Mouse (Mus musculus) urinary bladder, postnatal 14 days (tissue): Measurements from ENCODE around the gene Afmid.
"Not testable (repeated sequence)": the region's sequence is repeated elsewhere in the genome, so short reads cannot be mapped to it uniquely, and the experiment has no call there.

Experiments used
- DNase-seq: peaks from one replicate; pipeline ENCODE4 v3.0.0; 2021; ENCODE audit warnings: low spot score

Afmid gene

GRCm38 (mm10) chr11:117824060-117824969, 1.4 kb upstream of the Afmid start:
- peak; percentile 83 for DNase-seq

- DNase-seq: no peak
Measured at GRCm38 (mm10) chr11:117826164-117826563, 440 bp downstream of the Afmid start.

GRCm38 (mm10) chr11:117826916-117827315, 1.2 kb downstream of the Afmid start:
- no peak for DNase-seq

GRCm38 (mm10) chr11:117827386-117827785, 1.7 kb downstream of the Afmid start:
- no peak for DNase-seq

GRCm38 (mm10) chr11:117828149-117828887, 2.6 kb downstream of the Afmid start:
- DNase-seq: no peak

- DNase-seq: no peak
Measured at GRCm38 (mm10) chr11:117828888-117829604, 3.3 kb downstream of the Afmid start.

GRCm38 (mm10) chr11:117829671-117830215, 4.0 kb downstream of the Afmid start:
- DNase-seq: no peak

- DNase-seq: no peak
Measured at GRCm38 (mm10) chr11:117830401-117830800, 4.7 kb downstream of the Afmid start.

GRCm38 (mm10) chr11:117832086-117832969, 6.6 kb downstream of the Afmid start:
- DNase-seq: peak; percentile 78

GRCm38 (mm10) chr11:117833509-117833908, 7.8 kb downstream of the Afmid start:
- not testable (repeated sequence) for DNase-seq

GRCm38 (mm10) chr11:117834086-117834485, 8.4 kb downstream of the Afmid start:
- DNase-seq: no peak

- no peak for DNase-seq
Measured at GRCm38 (mm10) chr11:117836306-117836705, 10.6 kb downstream of the Afmid start.

- DNase-seq: no peak
Measured at GRCm38 (mm10) chr11:117838572-117838971, 12.8 kb downstream of the Afmid start.

- DNase-seq: no peak
Measured at GRCm38 (mm10) chr11:117839021-117839420, 13.3 kb downstream of the Afmid start.

GRCm38 (mm10) chr11:117840910-117841309, 15.2 kb downstream of the Afmid start:
- DNase-seq: no peak

- no peak for DNase-seq
Measured at GRCm38 (mm10) chr11:117843434-117843833, 17.7 kb downstream of the Afmid start.

GRCm38 (mm10) chr11:117844997-117845396, 19.3 kb downstream of the Afmid start:
- DNase-seq: no peak

- DNase-seq: no peak
Measured at GRCm38 (mm10) chr11:117845651-117846050, 19.9 kb downstream of the Afmid start.

GRCm38 (mm10) chr11:117846640-117847039, 20.9 kb downstream of the Afmid start:
- DNase-seq: no peak

GRCm38 (mm10) chr11:117847593-117848215, 22.0 kb downstream of the Afmid start:
- DNase-seq: no peak
